Mouse (Mus musculus): Measurements from ENCODE around the gene Atg4a. TPM values are rescaled to one million over a fixed set of nuclear protein-coding genes. Genes with fewer than 3 reads are reported as not detected.
A peak's percentile ranks its signal among the peaks of the same experiment; 100 is the strongest.

Atg4a gene
- total and polyA plus RNA-seq, 2 experiments from 2014 or later, result 4.4 to 12.0 TPM

- Histone ChIP-seq H3K4me3 (ENCODE audit: low read depth, low read length) (no peak overlapping the region), H3K9ac (replicated peaks; ENCODE audit: low read length, poor library complexity, severe bottlenecking) (no peak overlapping the region), H3K27me3 (ENCODE audit: insufficient read depth, low read length) (0 out of 2 replicates have a peak, but pooled peaks cover 5% of the 10 kb centered on the region), H3K4me1 (ENCODE audit: insufficient read depth, low read length) (no peaks in the 10 kb centered on the region), H3K4me2 (ENCODE audit: low read depth, low read length, poor library complexity, severe bottlenecking) (no peak overlapping the region), H3K9me3 (ENCODE audit: low read length) (no peaks in the 10 kb centered on the region), H3K27ac (ENCODE audit: low read depth, low read length) (no peak overlapping the region), H3K36me3 (ENCODE audit: insufficient read depth, low read length) (no peaks in the 10 kb centered on the region)
- ATAC-seq (ENCODE audit: low FRiP score) (no peak), DNase-seq (ENCODE audit: low spot score) (no peak)
- TF ChIP-seq CTCF (IDR thresholded peaks at IDR 0.05), result no peak
- WGBS, result 95% methylated on average over 4 of the region's 4 CpGs
These were observed 208.4 kb downstream of the Atg4a start for GRCm38 (mm10) chrX:141165067-141165466.

- Histone ChIP-seq H3K27ac (ENCODE audit: low read depth, low read length) (no peak overlapping the region), H3K4me1 (ENCODE audit: insufficient read depth, low read length) (no peaks in the 10 kb centered on the region), H3K9ac (replicated peaks; ENCODE audit: low read length, poor library complexity, severe bottlenecking) (no peak overlapping the region), H3K4me2 (ENCODE audit: low read depth, low read length, poor library complexity, severe bottlenecking) (no peak overlapping the region), H3K36me3 (ENCODE audit: insufficient read depth, low read length) (no peaks in the 10 kb centered on the region), H3K4me3 (ENCODE audit: low read depth, low read length) (no peak overlapping the region), H3K27me3 (ENCODE audit: insufficient read depth, low read length) (peaks cover 19% of the 10 kb centered on the region; the same call in 1 of the 2 replicates), H3K9me3 (ENCODE audit: low read length) (no peaks in the 10 kb centered on the region)
- 38% methylated on average over 7 of the region's 7 CpGs for WGBS
- no peak for ATAC-seq (ENCODE audit: low FRiP score)
- peak; percentile 42 for DNase-seq (ENCODE audit: low spot score)
- peak; percentile 76 for TF ChIP-seq CTCF (IDR thresholded peaks at IDR 0.05)
These were observed 218.6 kb downstream of the Atg4a start for GRCm38 (mm10) chrX:141175353-141175752.

GRCm38 (mm10) chrX:141195036-141195435 lies 238.3 kb downstream of the Atg4a start:
- ATAC-seq (ENCODE audit: low FRiP score) (no peak), DNase-seq (ENCODE audit: low spot score) (no peak)
- H3K27me3 ChIP-seq (ENCODE audit: insufficient read depth, low read length), result peaks cover 16% of the 10 kb centered on the region; the same call in 1 of the 2 replicates
- no peak for TF ChIP-seq CTCF (IDR thresholded peaks at IDR 0.05)
- H3K9me3 ChIP-seq (ENCODE audit: low read length), result no peaks in the 10 kb centered on the region
- H3K36me3 ChIP-seq (ENCODE audit: insufficient read depth, low read length), result no peaks in the 10 kb centered on the region
- no peak overlapping the region for H3K9ac ChIP-seq (replicated peaks; ENCODE audit: low read length, poor library complexity, severe bottlenecking)
- H3K27ac ChIP-seq (ENCODE audit: low read depth, low read length), result no peak overlapping the region
- no peaks in the 10 kb centered on the region for H3K4me1 ChIP-seq (ENCODE audit: insufficient read depth, low read length)
- no peak overlapping the region for H3K4me2 ChIP-seq (ENCODE audit: low read depth, low read length, poor library complexity, severe bottlenecking)
- H3K4me3 ChIP-seq (ENCODE audit: low read depth, low read length), result no peak overlapping the region

- no peaks in the 10 kb centered on the region for H3K36me3 ChIP-seq (ENCODE audit: insufficient read depth, low read length)
- DNase-seq (ENCODE audit: low spot score) (no peak), ATAC-seq (ENCODE audit: low FRiP score) (no peak)
- TF ChIP-seq CTCF (IDR thresholded peaks at IDR 0.05), result no peak
- H3K9me3 ChIP-seq (ENCODE audit: low read length), result no peaks in the 10 kb centered on the region
- no peak overlapping the region for H3K4me3 ChIP-seq (ENCODE audit: low read depth, low read length)
- H3K9ac ChIP-seq (replicated peaks; ENCODE audit: low read length, poor library complexity, severe bottlenecking), result no peak overlapping the region
- no peaks in the 10 kb centered on the region for H3K4me1 ChIP-seq (ENCODE audit: insufficient read depth, low read length)
- 68% methylated on average over 3 of the region's 3 CpGs for WGBS
- no peak overlapping the region for H3K4me2 ChIP-seq (ENCODE audit: low read depth, low read length, poor library complexity, severe bottlenecking)
- no peak overlapping the region for H3K27ac ChIP-seq (ENCODE audit: low read depth, low read length)
- peaks cover 3% of the 10 kb centered on the region; the same call in 1 of the 2 replicates for H3K27me3 ChIP-seq (ENCODE audit: insufficient read depth, low read length)
These were observed 242.3 kb downstream of the Atg4a start for GRCm38 (mm10) chrX:141198993-141199392.

GRCm38 (mm10) chrX:141212802-141213201 lies 256.1 kb downstream of the Atg4a start:
- no peak overlapping the region for H3K4me3 ChIP-seq (ENCODE audit: low read depth, low read length)
- 28% methylated on average over 5 of the region's 5 CpGs for WGBS
- H3K36me3 ChIP-seq (ENCODE audit: insufficient read depth, low read length), result no peaks in the 10 kb centered on the region
- no peak overlapping the region for H3K4me2 ChIP-seq (ENCODE audit: low read depth, low read length, poor library complexity, severe bottlenecking)
- TF ChIP-seq CTCF (IDR thresholded peaks at IDR 0.05), result peak; percentile 65
- H3K9ac ChIP-seq (replicated peaks; ENCODE audit: low read length, poor library complexity, severe bottlenecking), result no peak overlapping the region
- peaks cover 5% of the 10 kb centered on the region; the same call in 1 of the 2 replicates for H3K27me3 ChIP-seq (ENCODE audit: insufficient read depth, low read length)
- H3K4me1 ChIP-seq (ENCODE audit: insufficient read depth, low read length), result no peaks in the 10 kb centered on the region
- DNase-seq (ENCODE audit: low spot score) (peak; percentile 67), ATAC-seq (ENCODE audit: low FRiP score) (no peak)
- no peak overlapping the region for H3K27ac ChIP-seq (ENCODE audit: low read depth, low read length)
- H3K9me3 ChIP-seq (ENCODE audit: low read length), result no peaks in the 10 kb centered on the region

Other genes with a start within 250 kb of the Atg4a start
- gene Tex13b, start 143.5 kb upstream of the Atg4a start, total RNA-seq (2014; rRNA removed), result not detected in 2 replicates
- not detected in 2 replicates for gene Tex13b, start 143.5 kb upstream of the Atg4a start, polyA plus RNA-seq (2015; fragmentation: Nextera tagmentation; extraction: Ambion mirVana)
- gene Vsig1, start 49.3 kb upstream of the Atg4a start, total RNA-seq (2014; rRNA removed), result 0.11 TPM in 1 of 2 replicates, not detected in the other
- 0.12 and 0.16 TPM in 2 replicates for gene Vsig1, start 49.3 kb upstream of the Atg4a start, polyA plus RNA-seq (2015; fragmentation: Nextera tagmentation; extraction: Ambion mirVana)
- gene Psmd10, start 179 bp upstream of the Atg4a start, total RNA-seq (2014; rRNA removed), result 11.4 and 11.8 TPM in 2 replicates
- gene Psmd10, start 179 bp upstream of the Atg4a start, polyA plus RNA-seq (2015; fragmentation: Nextera tagmentation; extraction: Ambion mirVana), result 33.2 and 34.4 TPM in 2 replicates